Mouse (Mus musculus) heart, postnatal 4 days (tissue): Measurements from ENCODE around the gene Map6. TPM values are rescaled to one million over a fixed set of nuclear protein-coding genes. Genes with fewer than 3 reads are reported as not detected.

Experiments
- DNase-seq: peaks from one replicate; pipeline ENCODE4 v3.0.0; 2021
- total RNA-seq, 2 experiments: library from RNA; stranded (reverse); gene quantifications; 2 replicates each; pipeline ENCODE4 v1.2.3; 2021

Map6 gene
- total RNA-seq, 2 experiments from 2014 or later, result 4.6 to 4.8 TPM

DNA sequence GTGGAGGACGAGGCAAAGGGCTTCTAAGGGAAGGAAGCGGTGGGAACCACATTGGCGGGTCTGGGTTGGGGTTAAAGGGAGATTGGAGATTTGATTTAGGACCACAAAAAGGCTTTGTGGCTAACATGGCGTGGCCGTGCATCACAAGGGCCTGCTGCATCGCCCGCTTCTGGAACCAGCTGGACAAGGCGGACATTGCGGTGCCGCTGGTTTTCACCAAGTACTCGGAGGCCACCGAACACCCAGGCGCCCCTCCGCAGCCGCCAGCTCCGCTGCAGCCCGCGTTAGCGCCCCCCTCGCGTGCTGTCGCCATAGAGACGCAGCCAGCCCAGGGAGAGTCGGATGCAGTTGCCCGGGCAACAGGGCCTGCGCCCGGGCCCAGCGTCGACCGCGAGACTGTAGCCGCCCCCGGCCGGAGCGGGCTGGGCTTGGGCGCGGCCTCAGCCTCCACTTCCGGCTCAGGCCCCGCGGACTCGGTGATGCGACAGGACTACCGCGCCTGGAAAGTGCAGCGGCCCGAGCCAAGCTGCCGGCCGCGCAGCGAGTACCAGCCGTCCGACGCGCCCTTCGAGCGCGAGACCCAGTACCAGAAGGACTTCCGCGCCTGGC is 754 bp downstream of the Map6 start:
- DNase-seq, result peak; percentile 64

DNA sequence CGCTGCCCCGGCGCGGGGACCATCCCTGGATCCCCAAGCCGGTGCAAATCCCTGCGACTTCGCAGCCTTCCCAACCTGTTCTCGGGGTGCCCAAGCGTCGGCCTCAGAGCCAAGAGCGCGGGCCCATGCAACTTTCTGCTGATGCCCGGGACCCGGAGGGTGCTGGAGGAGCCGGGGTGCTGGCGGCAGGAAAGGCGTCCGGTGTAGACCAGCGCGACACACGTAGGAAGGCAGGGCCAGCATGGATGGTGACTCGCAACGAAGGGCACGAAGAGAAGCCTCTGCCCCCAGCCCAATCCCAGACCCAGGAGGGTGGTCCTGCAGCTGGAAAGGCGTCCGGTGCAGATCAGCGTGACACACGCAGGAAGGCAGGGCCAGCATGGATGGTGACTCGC is 1.3 kb downstream of the Map6 start:
- no peak for DNase-seq

- DNase-seq, result peak; percentile 23
These were observed 2.0 kb downstream of the Map6 start for GRCm38 (mm10) chr7:99268951-99269945.

DNA sequence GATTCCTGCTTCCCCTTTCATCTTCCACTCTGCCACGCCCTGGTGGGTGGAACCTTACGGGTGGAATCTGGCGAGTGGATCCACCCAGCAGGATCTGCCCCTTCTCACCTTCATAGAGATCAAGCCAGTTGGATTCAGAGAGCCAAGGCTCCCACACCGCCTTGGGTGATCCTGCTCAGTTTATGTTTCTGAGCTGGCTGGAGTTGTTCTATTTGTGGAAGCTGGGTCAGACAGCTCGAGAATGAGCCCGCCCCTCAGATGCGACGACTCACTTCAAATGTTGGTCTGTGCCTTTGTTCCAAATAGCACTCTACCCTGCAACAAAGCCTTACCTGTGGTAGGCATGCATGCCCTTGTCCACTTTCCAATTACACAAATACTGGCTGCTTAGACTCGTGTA is 4.4 kb downstream of the Map6 start:
- DNase-seq, result no peak

- no peak for DNase-seq
These were observed 7.9 kb downstream of the Map6 start for GRCm38 (mm10) chr7:99275131-99275530.

DNA sequence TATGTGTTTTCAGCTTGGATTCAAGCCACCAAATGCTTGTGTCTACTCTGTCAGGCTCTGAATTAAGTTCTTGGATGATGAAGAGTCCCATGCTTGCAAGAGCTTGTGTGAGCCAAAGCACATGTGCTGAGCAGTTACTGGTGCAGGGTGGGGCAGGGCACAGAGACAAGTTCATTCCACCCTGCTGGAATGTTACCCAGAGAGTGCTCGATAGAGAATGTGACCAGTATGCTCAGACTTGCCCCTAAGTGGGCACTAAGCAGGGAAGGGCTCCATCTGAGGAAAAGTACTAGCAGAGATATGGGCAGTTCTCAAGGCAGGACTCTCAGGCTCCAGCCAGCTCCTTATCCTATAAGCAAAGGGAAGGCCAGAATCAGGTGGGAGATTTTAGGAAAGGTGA is 9.4 kb downstream of the Map6 start:
- DNase-seq, result no peak

DNA sequence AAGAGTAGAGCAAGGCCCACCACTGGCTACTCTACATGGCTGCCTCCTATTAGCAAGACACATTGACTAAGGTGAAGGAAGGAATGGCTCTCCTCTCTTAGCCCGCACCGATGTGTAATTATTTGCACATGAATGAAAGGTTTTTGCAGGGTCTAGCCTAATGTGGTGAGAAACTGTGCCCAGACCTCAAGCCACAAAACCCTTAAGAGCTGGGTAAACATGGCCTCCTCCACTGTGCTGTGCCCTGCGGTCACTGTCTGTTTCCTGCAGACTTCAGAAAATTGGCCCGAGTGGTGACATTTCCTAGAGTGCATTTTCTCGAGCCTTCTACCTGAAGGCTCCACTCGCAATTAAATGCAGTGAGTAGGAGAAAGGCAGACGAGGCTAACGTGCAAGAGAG is 11.1 kb downstream of the Map6 start:
- no peak for DNase-seq

DNA sequence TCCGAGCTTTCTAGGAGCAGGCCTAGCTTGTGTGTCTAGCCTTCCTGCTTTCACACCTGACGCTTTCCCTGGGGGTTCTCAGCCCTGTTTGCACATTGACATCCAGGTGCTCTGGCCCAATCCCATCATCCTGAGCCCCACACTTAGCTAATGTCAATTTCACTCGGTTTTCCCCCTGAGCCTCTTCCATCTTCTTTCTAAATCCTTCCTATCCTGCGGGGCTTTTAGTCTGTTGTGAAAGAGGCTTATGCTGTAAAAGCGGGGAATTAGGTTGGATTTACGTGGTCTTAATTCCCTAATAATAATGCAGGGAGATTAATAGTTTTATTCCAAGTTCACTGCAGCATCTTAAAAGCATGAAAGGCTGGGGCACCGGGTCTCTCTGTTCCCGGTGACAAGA is 12.3 kb downstream of the Map6 start:
- DNase-seq, result no peak

DNA sequence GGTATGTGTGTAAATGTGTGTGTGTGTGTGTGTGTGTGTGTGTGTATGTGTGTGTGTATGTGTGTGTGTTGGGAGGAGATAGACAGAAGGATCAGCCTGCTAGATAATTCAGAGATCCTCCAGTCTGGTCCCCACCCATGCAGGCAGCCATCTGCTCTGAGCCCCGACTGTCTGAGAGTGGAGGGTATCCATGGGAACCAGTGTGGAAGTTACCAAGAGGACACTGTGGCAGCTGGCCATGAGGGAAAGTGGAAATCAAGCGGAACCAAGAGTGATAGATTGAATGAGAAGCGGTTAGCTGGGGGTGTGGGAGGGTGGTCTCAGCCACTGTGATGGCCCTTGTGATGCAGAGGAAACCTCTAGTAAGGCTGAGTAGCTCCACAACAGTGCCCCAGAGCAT is 20.0 kb downstream of the Map6 start:
- DNase-seq, result no peak

GRCm38 (mm10) chr7:99290008-99290407 is 22.8 kb downstream of the Map6 start:
- DNase-seq, result no peak

GRCm38 (mm10) chr7:99290925-99291324 is 23.7 kb downstream of the Map6 start:
- DNase-seq, result peak; percentile 29

- no peak for DNase-seq
These were observed 27.0 kb downstream of the Map6 start for GRCm38 (mm10) chr7:99294198-99294780.

GRCm38 (mm10) chr7:99295104-99295503 is 27.9 kb downstream of the Map6 start:
- DNase-seq, result peak; percentile 28

DNA sequence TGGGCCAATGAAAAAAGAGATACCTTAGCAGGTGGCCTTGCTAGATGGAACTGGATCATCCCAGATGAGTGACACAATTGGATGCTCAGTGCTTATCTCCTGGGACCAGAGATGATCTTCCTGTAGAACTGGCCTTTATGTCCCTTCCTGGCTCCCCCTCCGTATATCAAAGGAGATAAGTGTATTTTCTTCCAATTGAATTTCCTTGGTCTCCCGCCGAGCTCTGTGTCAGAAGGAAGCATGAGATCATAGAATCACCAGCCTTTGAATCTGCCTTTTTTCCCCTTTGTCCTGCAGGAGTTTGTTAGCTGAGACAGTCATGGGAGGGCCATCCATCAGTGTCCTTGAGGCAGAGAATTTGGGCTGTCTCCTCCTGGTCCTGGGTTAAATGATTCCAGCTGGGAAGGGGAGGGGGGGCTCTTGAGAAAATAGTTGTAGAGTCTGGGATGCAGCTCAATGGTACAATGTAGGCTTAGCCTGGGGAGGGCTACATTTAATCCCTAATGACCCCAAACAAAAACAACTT is 33.5 kb downstream of the Map6 start:
- DNase-seq, result no peak

DNA sequence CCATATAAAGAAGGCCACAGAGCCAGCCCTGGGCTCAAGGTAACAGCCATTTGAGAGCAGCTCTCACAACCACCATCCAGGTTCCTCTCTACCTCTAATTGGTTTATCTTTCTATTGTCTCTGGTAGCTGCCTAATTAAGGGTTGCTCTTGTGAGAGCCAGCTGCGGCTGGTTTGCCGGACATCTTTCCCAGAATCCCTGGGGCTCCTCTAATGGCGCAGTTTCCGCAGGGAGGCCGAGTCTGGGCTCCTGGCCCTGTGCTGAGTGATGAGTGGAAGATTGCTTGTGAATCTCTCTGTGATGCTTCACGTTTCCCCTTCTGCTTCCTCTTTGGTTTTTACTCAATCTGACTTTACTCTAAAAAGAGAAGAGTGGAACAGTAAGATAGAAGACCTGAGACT is 36.8 kb downstream of the Map6 start:
- DNase-seq, result no peak

DNA sequence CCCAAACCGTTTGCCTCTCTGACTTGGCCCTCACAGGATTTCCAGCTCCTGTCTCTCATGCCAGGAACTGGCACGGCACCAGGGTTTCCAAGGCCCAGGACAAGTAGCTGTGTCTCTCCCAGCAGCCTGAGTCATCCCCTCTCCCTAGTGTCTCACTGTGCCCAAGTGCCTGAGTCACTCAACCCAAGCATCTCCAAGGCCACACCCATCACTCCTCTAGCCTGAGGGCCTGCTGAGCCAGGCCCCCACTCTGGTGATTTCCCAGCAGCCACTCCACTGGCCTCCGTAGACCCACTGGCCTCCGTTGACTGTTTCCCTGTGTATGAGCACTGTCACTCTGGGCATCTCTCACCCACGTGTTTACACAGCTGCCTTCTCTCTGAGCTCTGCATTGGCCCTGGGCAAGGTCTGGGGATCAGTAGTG is 37.7 kb downstream of the Map6 start:
- peak; percentile 62 for DNase-seq

DNA sequence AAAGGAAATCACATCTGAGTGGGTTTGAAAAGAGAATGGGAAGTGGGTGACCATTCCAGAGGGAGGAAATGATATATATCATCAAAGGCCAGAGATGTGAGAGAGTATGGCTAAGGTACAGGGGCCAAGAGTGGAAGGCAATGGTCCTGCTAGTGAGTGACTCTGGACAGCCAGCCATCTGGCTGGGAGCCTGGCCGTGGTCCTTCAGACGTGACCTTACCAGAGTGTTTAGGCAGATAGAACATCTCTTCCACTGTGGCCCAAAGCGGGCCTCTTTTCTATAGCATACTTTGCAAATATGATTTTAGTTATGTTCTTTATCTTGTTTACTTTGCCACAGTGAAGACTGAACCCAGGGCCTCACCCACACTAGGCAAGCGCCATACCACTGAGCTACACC is 38.4 kb downstream of the Map6 start:
- DNase-seq, result no peak

- no peak for DNase-seq
These were observed 39.4 kb downstream of the Map6 start for GRCm38 (mm10) chr7:99306640-99307039.

DNA sequence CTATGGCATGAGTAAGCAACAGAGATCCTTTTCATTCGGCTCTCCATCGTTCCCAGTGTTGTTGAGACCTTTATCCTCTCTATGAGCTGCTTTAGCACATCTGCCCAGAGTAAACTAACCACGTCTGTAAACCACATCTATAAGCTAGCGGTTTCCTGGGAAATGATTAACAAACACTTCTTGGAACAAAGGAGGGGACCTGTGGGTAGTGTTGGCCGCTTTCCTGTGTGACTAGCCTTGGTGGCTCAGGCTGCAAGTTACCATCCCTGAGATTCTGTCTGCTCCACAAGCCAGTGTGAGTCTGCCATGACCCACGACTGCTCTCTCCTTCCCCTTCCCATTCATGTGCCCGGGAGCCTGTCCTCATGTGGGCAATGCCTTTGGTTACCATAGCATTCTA is 44.2 kb downstream of the Map6 start:
- DNase-seq, result no peak

- DNase-seq, result no peak
These were observed 44.8 kb downstream of the Map6 start for GRCm38 (mm10) chr7:99312058-99312457.

GRCm38 (mm10) chr7:99312671-99313143 is 45.5 kb downstream of the Map6 start:
- no peak for DNase-seq

DNA sequence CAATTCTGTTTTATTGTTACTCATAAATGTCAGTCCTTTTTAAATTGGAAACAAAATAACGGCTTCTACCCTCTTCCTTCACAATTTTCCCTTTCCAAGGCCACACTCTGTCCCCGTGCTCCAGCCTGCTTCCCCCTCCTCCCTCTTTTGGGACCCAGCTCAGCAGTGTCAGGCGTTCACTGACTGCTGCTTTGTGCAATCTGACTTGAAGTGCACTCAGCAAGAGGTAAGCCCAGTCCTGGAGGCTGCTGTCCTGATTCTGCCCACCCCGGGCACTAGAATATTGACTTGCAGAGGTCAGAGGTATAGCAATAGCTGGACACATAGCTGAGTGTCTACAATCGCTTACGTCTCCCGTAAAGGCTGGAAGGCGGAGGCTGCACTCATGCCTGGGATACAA is 46.0 kb downstream of the Map6 start:
- DNase-seq, result no peak

DNA sequence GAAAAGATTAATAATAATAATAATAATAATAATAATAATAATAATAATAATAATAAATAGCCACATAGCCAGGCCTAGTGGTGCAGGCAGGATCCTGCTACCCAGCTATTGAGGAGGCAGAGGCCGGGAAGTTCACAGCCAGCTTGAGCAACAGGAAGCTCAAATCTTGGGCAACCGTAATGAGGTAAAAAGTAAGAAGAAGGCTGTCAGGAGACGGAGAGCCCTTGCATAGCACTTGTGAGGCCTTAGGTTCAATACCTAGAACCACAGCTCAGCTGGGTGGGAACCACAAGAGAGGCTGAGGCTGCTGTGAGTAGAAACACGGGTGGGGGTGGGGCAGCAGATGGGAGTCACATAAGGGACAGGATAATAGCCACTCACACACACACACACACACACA is 47.3 kb downstream of the Map6 start:
- DNase-seq, result no peak
